Mouse (Mus musculus): ENCODE measurements around the gene Slc4a4.

DNA sequence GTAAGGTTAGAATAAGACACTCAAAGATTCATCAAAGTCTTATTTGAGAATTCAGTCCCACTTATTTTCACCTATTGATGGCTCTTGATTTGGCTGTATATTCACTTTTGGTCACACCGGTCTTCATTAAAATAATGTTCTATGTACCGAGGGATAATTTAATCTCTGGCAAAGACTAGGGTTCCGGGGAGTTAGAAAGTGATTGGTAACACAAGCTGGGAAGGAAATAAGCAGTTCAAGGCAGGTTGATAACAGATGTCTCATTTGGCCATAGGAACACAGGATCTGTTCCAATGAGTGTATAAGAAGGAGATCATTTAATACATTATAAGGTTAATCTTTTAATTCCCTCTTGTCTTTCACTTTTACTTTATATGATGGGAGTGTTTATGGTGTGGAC, 29.3 kb upstream of the Slc4a4 start:
- TF ChIP-seq CTCF (IDR thresholded peaks at IDR 0.05; ENCODE audit: low read depth, low read length) (no peak), POLR2A (IDR thresholded peaks at IDR 0.05; ENCODE audit: extremely low read depth, insufficient read depth, low read length) (no peak)
